Mouse (Mus musculus) forebrain, embryonic 11.5 days (tissue): ENCODE measurements around the gene Trio. TPM values are rescaled to one million over a fixed set of nuclear protein-coding genes. Genes with fewer than 3 reads are reported as not detected.
A peak's percentile ranks its signal among the peaks of the same experiment; 100 is the strongest.

Experiments
- ATAC-seq: fragments of 200-750 bp; cut with Nextera tagmentation; replicated peaks from 2 replicates; pipeline ENCODE4 v1.8.0; 2017; ENCODE audit warnings: moderate TSS enrichment; ENCODE audit not compliant: low FRiP score
- DNase-seq: peaks from one replicate; pipeline ENCODE4 v3.0.0-alpha.2; 2017; ENCODE audit warnings: low spot score
- H3K27ac ChIP-seq: fragments of 300-500 bp; sonication (generic); 2 replicates; pipeline ENCODE4 v1.5.1; 2014; ENCODE audit warnings: low read depth, low read length
- H3K27me3 ChIP-seq: fragments of 300-500 bp; sonication (generic); 2 replicates; pipeline ENCODE4 v1.6.1; 2014; ENCODE audit warnings: mild to moderate bottlenecking, low read length, mixed read lengths; ENCODE audit not compliant: control insufficient read depth, insufficient read depth
- H3K36me3 ChIP-seq: fragments of 300-500 bp; sonication (generic); 2 replicates; pipeline ENCODE4 v1.6.1; 2014; ENCODE audit warnings: mild to moderate bottlenecking, low read length, moderate library complexity, mixed read lengths; ENCODE audit not compliant: control insufficient read depth, insufficient read depth
- H3K4me1 ChIP-seq: fragments of 300-500 bp; sonication (generic); replicated peaks from 2 replicates; pipeline ENCODE4 v1.6.1; 2014; ENCODE audit warnings: low read length, mixed read lengths; ENCODE audit not compliant: control insufficient read depth, insufficient read depth
- H3K4me2 ChIP-seq: fragments of 300-500 bp; sonication (generic); 2 replicates; pipeline ENCODE4 v1.6.1; 2014; ENCODE audit warnings: low read depth, mild to moderate bottlenecking, low read length, moderate library complexity, mixed read lengths; ENCODE audit not compliant: severe bottlenecking
- H3K4me3 ChIP-seq: fragments of 300-500 bp; sonication (generic); 2 replicates; pipeline ENCODE4 v1.5.1; 2014; ENCODE audit warnings: low read depth, low read length
- H3K9ac ChIP-seq: fragments of 300-500 bp; sonication (generic); 2 replicates; pipeline ENCODE4 v1.6.1; 2014; ENCODE audit warnings: low read length
- H3K9me3 ChIP-seq: fragments of 300-500 bp; sonication (generic); 2 replicates; pipeline ENCODE4 v1.6.1; 2016; ENCODE audit warnings: low read length, mixed read lengths; ENCODE audit not compliant: control insufficient read depth
- WGBS: fragments of 180-500 bp; shearing (Covaris S2); extraction: QIAGEN DNeasy Blood & Tissue Kit; methylation state at CpG from one replicate; pipeline ENCODE4 v1.1.7; 2014; 5-methylcytosine and 5-hydroxymethylcytosine counted together
- polyA plus RNA-seq: library from polyadenylated mRNA; unstranded; fragments of >200 nt; fragmentation: Nextera tagmentation; extraction: Ambion mirVana; gene quantifications from 2 replicates; pipeline ENCODE4 v1.2.1, GENCODE M21; 2014

Trio gene
- polyA plus RNA-seq, 1 experiment from 2014 or later: 41.8 TPM

DNA sequence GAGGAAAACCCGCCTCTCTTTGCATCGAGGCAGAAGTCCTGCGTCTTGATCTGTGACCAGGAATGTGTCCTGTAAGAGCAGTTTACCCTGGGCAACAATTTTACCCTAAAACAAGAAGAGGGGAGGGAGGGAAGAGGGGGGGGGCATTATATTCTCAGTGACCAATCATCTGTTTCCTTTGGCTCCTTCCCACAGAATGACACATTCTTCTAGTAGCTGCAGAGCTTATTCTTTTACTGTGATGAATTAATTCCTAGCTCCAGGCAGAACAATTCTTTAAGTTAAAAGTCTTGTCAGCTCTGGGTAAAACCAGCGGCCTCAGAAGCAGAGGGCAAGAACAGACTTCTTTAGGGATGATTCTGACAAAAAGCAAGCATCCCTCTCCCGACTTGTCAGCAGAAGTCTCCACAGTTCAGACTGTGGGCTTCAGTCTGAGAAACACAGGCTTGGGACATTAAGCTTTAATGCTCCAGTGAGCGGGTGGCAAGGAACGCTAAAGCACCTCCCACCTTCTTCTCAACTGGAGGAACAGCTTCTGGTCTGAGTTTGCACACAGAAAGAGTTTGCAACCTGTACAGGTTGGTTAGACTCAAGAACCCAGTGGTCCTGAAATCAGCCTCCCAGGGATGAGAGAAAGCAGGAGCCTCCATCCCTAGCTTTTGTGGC, 272.8 kb downstream of the Trio start:
- H3K4me3 ChIP-seq: no peak overlapping the region
- WGBS: 66% methylated on average over 7 of the region's 7 CpGs
- DNase-seq (no peak), ATAC-seq (no peak)
- no peak overlapping the region for H3K9ac ChIP-seq
- no peaks in the 10 kb centered on the region for H3K4me1 ChIP-seq
- peaks cover 15% of the 10 kb centered on the region; the same call in 1 of the 2 replicates for H3K36me3 ChIP-seq
- no peaks in the 10 kb centered on the region for H3K27me3 ChIP-seq
- no peak overlapping the region for H3K4me2 ChIP-seq
- no peaks in the 10 kb centered on the region for H3K9me3 ChIP-seq
- H3K27ac ChIP-seq: no peak overlapping the region

DNA sequence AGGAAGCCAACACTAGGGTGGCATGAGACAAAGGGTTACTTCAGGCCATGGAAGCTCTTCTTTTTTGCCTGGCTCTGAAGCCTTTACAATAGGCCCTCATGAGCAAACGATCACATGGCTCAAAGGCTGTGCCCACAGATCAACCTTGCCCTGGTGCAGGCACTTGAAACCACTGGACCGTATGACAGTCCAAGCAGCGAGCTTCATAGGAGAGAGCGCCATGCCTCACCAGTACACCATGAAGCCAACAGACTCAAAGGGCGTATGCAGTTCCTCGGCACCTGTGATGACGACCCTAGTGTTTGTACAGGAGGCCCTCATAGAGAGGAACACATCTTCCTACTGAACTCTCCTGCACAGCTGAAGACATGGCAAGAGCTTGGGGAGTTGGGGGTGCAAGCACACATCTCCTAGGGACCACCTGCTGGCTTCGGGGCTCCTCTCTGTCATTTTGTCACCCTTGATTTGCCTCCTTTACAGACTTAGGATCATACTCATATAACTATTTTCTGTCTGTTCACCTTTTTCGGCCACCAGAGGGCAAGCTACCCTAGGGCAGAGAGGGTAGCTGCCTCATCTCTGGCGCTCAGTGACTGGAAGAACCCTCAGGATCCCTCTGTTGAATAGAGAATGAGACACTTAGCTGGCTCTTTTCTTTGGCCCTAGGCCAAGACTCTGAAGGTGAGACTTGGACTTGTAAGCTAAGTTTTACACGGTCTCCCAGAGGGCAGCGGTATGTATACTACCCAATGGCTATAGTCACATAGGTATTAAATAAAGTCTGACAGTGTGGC, 273.8 kb downstream of the Trio start:
- no peaks in the 10 kb centered on the region for H3K9me3 ChIP-seq
- H3K36me3 ChIP-seq: peaks cover 20% of the 10 kb centered on the region; the same call in 1 of the 2 replicates
- peak; percentile 64; the same call in 1 of the 2 replicates for ATAC-seq
- WGBS: 83% methylated on average over 12 of the region's 12 CpGs
- H3K9ac ChIP-seq: no peak overlapping the region
- no peak overlapping the region for H3K4me2 ChIP-seq
- H3K4me3 ChIP-seq: no peak overlapping the region
- DNase-seq: peak; percentile 64
- H3K4me1 ChIP-seq: no peaks in the 10 kb centered on the region
- no peaks in the 10 kb centered on the region for H3K27me3 ChIP-seq
- H3K27ac ChIP-seq: no peak overlapping the region

DNA sequence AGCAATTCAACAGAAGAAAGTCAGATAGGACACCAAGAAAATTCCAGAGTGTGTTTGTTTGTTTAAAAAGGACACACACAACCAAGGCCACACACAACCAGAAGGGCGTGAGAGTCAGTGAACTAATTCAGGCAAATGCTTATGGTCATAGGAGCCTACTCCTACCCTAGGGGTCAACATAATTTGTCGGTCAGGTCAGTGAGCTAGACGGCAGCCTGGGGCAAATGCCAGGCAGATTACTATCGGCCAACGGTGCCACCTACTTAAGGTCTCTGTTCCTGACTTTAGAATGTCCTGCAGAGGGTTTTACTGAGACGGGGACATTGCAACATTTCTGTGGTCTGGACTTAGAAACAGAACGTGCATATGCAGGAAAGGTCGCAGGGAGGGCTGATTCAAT, 276.9 kb downstream of the Trio start:
- no peak for ATAC-seq
- Histone ChIP-seq H3K27ac (no peak overlapping the region), H3K9me3 (no peaks in the 10 kb centered on the region), H3K36me3 (peaks cover 17% of the 10 kb centered on the region; the same call in 1 of the 2 replicates), H3K4me3 (no peak overlapping the region), H3K27me3 (no peaks in the 10 kb centered on the region), H3K4me2 (no peak overlapping the region), H3K9ac (no peak overlapping the region), H3K4me1 (no peaks in the 10 kb centered on the region)
- no peak for DNase-seq
- WGBS: 90% methylated on average over 8 of the region's 8 CpGs

- no peaks in the 10 kb centered on the region for H3K9me3 ChIP-seq
- WGBS: 90% methylated on average over 18 of the region's 18 CpGs
- H3K4me3 ChIP-seq: no peak overlapping the region
- ATAC-seq (no peak), DNase-seq (no peak)
- H3K4me1 ChIP-seq: no peaks in the 10 kb centered on the region
- H3K4me2 ChIP-seq: no peak overlapping the region
- no peak overlapping the region for H3K27ac ChIP-seq
- H3K36me3 ChIP-seq: peaks cover 19% of the 10 kb centered on the region; the same call in 1 of the 2 replicates
- no peaks in the 10 kb centered on the region for H3K27me3 ChIP-seq
- H3K9ac ChIP-seq: no peak overlapping the region
These were observed 278.1 kb downstream of the Trio start for GRCm38 (mm10) chr15:27747512-27747911.

DNA sequence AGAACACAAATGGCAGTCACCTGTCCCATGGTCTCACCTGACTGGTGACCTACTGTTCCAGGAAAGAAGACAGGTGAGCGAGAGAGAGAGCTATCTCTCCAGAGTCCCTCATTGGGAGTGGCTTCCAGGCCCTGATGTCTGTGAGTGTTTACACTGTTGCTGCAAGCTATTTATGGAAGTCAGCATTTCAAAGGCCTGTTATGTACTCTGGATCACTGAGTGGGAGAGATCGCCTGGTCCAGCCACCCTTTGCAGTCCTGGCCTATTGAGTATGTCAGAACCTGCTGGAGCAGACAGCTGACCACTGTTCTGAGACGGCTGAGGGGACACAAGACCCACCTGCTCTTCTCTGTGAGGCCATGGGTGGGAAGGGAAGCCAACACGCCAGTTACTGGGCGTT, 280.7 kb downstream of the Trio start:
- Histone ChIP-seq H3K27ac (no peak overlapping the region), H3K4me2 (no peak overlapping the region), H3K9ac (no peak overlapping the region), H3K9me3 (no peaks in the 10 kb centered on the region), H3K4me1 (no peaks in the 10 kb centered on the region), H3K27me3 (no peaks in the 10 kb centered on the region), H3K36me3 (peaks cover 18% of the 10 kb centered on the region; the same call in 1 of the 2 replicates), H3K4me3 (no peak overlapping the region)
- ATAC-seq: no peak
- WGBS: 87% methylated on average over 5 of the region's 5 CpGs
- no peak for DNase-seq

DNA sequence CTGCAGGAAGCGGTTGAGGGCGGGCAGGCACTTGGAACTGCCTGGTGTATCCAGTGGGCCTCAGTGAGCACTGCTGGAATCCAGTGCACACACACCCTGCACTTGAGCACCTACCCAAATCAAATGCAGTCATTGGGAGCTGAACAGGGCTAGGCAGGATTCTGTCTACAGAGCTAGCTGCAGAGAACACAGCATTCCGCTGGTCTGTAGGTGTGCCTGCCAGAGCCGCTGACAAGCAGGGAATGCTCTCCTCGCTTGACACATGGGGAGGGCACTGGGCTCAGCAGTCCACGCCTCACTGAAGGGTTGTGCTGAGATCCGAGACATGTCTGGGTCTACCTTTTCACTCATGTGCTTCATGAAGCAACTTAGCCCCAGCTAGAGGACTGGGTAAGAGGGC, 285.6 kb downstream of the Trio start:
- no peak for DNase-seq
- no peak overlapping the region for H3K4me2 ChIP-seq
- H3K9me3 ChIP-seq: no peaks in the 10 kb centered on the region
- peaks cover 7% of the 10 kb centered on the region; the same call in 1 of the 2 replicates for H3K36me3 ChIP-seq
- no peak overlapping the region for H3K9ac ChIP-seq
- no peaks in the 10 kb centered on the region for H3K27me3 ChIP-seq
- H3K27ac ChIP-seq: no peak overlapping the region
- H3K4me1 ChIP-seq: no peaks in the 10 kb centered on the region
- no peak for ATAC-seq
- WGBS: 92% methylated on average over 7 of the region's 7 CpGs
- H3K4me3 ChIP-seq: no peak overlapping the region

GRCm38 (mm10) chr15:27731818-27732217, 293.8 kb downstream of the Trio start:
- H3K4me3 ChIP-seq: no peak overlapping the region
- no peaks in the 10 kb centered on the region for H3K9me3 ChIP-seq
- H3K36me3 ChIP-seq: peaks cover 8% of the 10 kb centered on the region; the same call in 1 of the 2 replicates
- 97% methylated on average over 4 of the region's 4 CpGs for WGBS
- no peaks in the 10 kb centered on the region for H3K4me1 ChIP-seq
- no peaks in the 10 kb centered on the region for H3K27me3 ChIP-seq
- no peak overlapping the region for H3K9ac ChIP-seq
- no peak overlapping the region for H3K4me2 ChIP-seq
- DNase-seq (no peak), ATAC-seq (no peak)
- no peak overlapping the region for H3K27ac ChIP-seq

- WGBS: 89% methylated on average over 6 of the region's 6 CpGs
- Histone ChIP-seq H3K4me1 (no peaks in the 10 kb centered on the region), H3K36me3 (no peaks in the 10 kb centered on the region), H3K9me3 (no peaks in the 10 kb centered on the region), H3K27me3 (no peaks in the 10 kb centered on the region), H3K4me3 (no peak overlapping the region), H3K27ac (no peak overlapping the region), H3K4me2 (no peak overlapping the region), H3K9ac (no peak overlapping the region)
- DNase-seq (no peak), ATAC-seq (no peak)
These were observed 299.4 kb downstream of the Trio start for GRCm38 (mm10) chr15:27726228-27726627.
